16 mouse cellular contexts compared by ENCODE assay signal in the genomic region with DNA sequence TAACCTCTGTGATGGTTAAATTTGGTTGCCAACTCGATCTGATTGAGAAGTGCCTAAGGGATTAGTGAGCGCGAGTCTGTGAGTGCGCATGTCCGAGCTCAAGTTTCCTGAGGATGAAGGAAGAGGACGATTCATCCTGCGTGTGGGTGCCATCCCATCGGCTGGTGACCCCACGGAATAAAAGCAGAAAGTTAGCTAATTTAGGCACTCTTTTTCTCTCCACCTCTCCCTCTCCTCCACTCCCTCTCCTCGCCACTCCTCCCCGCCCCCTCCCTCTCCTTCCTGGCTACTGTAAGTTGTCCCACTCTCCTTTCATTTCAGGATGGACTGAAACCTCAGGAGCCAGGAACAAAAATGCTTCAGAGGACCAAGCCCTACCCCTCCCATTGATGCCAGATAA.
A peak's percentile ranks its signal among the peaks of the same experiment; 100 is the strongest.
DNase-seq lines count a peak whose midpoint lies in the region; ATAC-seq lines count a peak whose summit lies in the region.
"Had no signal": no experiment of that assay in that cellular context is flagged by ENCODE, and none has a peak within 500 bp of the region (broad histone marks: within the 10 kb centered on the region; RNA-seq: fewer than 3 reads in every experiment).

No protein-coding gene starts in this region.

- no peak for ATAC-seq in intestine, embryonic 14.5 days (replicated peaks; ENCODE audit: low FRiP score, low TSS enrichment, low read depth)
- no peak for ATAC-seq in intestine, embryonic 15.5 days
- ATAC-seq in midbrain, embryonic 11.5 days (ENCODE audit: low FRiP score): no peak
- no peak for ATAC-seq in embryonic facial prominence, embryonic 14.5 days (ENCODE audit: low read depth)
- ATAC-seq in erythroid progenitor cell, adult 5-6 weeks (replicated peaks; ENCODE audit: low FRiP score, poor library complexity, severe bottlenecking): no peak

- H3K4me1 ChIP-seq in intestine, embryonic 14.5 days (replicated peaks; ENCODE audit: control insufficient read depth, insufficient read depth, low read length): no peaks in the 10 kb centered on the region
- H3K4me1 ChIP-seq in intestine, embryonic 15.5 days (replicated peaks): no peaks in the 10 kb centered on the region
- H3K4me1 ChIP-seq in midbrain, embryonic 10.5 days: no peaks in the 10 kb centered on the region
- no peaks in the 10 kb centered on the region for H3K4me1 ChIP-seq in midbrain, embryonic 11.5 days (ENCODE audit: control insufficient read depth, insufficient read depth, low read length)
- H3K4me1 ChIP-seq in embryonic facial prominence, embryonic 14.5 days (ENCODE audit: control insufficient read depth, insufficient read depth, low read length): 0 out of 2 replicates have a peak, but pooled peaks cover 9% of the 10 kb centered on the region
- H3K4me1 ChIP-seq: limb, embryonic 15.5 days; midbrain, embryonic 12.5 days; neural tube, embryonic 13.5 days had no signal

- no peaks in the 10 kb centered on the region for H3K9me3 ChIP-seq in intestine, embryonic 14.5 days (ENCODE audit: control insufficient read depth, low read length)
- H3K9me3 ChIP-seq in intestine, embryonic 15.5 days: no peaks in the 10 kb centered on the region
- 0 out of 2 replicates have a peak, but pooled peaks cover 2% of the 10 kb centered on the region for H3K9me3 ChIP-seq in midbrain, embryonic 10.5 days (replicated peaks)
- H3K9me3 ChIP-seq in midbrain, embryonic 11.5 days (ENCODE audit: control insufficient read depth, low read length): no peaks in the 10 kb centered on the region
- H3K9me3 ChIP-seq in embryonic facial prominence, embryonic 14.5 days (ENCODE audit: control insufficient read depth, low read length): no peaks in the 10 kb centered on the region
- H3K9me3 ChIP-seq: limb, embryonic 15.5 days; midbrain, embryonic 12.5 days; neural tube, embryonic 13.5 days had no signal

- no peak for DNase-seq in intestine, embryonic 14.5 days (ENCODE audit: low spot score)
- DNase-seq in midbrain, embryonic 10.5 days (ENCODE audit: low spot score): peak; percentile 19
- no peak for DNase-seq in midbrain, embryonic 11.5 days (ENCODE audit: low spot score, missing footprints)
- peak; percentile 16 for DNase-seq in Muller cell, postnatal 12 days (ENCODE audit: inconsistent ontology term)
- DNase-seq in embryonic facial prominence, embryonic 14.5 days (ENCODE audit: low spot score): no peak
- DNase-seq: cerebellum, adult 9-10 months; embryo, embryonic 11 days; kidney, adult 18-20 months; lung, postnatal 14 days had no signal

- H3K27me3 ChIP-seq in intestine, embryonic 14.5 days (replicated peaks; ENCODE audit: control insufficient read depth, insufficient read depth, low read length): no peaks in the 10 kb centered on the region
- no peaks in the 10 kb centered on the region for H3K27me3 ChIP-seq in intestine, embryonic 15.5 days (replicated peaks)
- H3K27me3 ChIP-seq in midbrain, embryonic 10.5 days (ENCODE audit: low read depth, poor library complexity, severe bottlenecking): no peaks in the 10 kb centered on the region
- no peaks in the 10 kb centered on the region for H3K27me3 ChIP-seq in midbrain, embryonic 11.5 days (ENCODE audit: control insufficient read depth, insufficient read depth, low read length)
- no peaks in the 10 kb centered on the region for H3K27me3 ChIP-seq in embryonic facial prominence, embryonic 14.5 days (replicated peaks; ENCODE audit: control insufficient read depth, insufficient read depth, low read length)
- H3K27me3 ChIP-seq: CH12.LX; limb, embryonic 15.5 days; midbrain, embryonic 12.5 days; neural tube, embryonic 13.5 days had no signal

- H3K36me3 ChIP-seq in intestine, embryonic 14.5 days (ENCODE audit: control insufficient read depth, insufficient read depth, low read length): no peaks in the 10 kb centered on the region
- no peaks in the 10 kb centered on the region for H3K36me3 ChIP-seq in intestine, embryonic 15.5 days
- no peaks in the 10 kb centered on the region for H3K36me3 ChIP-seq in midbrain, embryonic 10.5 days
- no peaks in the 10 kb centered on the region for H3K36me3 ChIP-seq in midbrain, embryonic 11.5 days (ENCODE audit: control insufficient read depth, insufficient read depth, low read length)
- no peaks in the 10 kb centered on the region for H3K36me3 ChIP-seq in embryonic facial prominence, embryonic 14.5 days (ENCODE audit: control insufficient read depth, insufficient read depth, low read length)
- H3K36me3 ChIP-seq: limb, embryonic 15.5 days; midbrain, embryonic 12.5 days; neural tube, embryonic 13.5 days had no signal

- peak overlapping the region; percentile 37 for H3K4me2 ChIP-seq in intestine, embryonic 14.5 days (ENCODE audit: low read length)
- no peak overlapping the region for H3K4me2 ChIP-seq in intestine, embryonic 15.5 days (replicated peaks)
- H3K4me2 ChIP-seq in midbrain, embryonic 11.5 days: no peak overlapping the region
- H3K4me2 ChIP-seq in embryonic facial prominence, embryonic 14.5 days (ENCODE audit: low read depth, low read length): peak overlapping the region; percentile 53
- H3K4me2 ChIP-seq: limb, embryonic 15.5 days; midbrain, embryonic 12.5 days; neural tube, embryonic 13.5 days had no signal

- 31% methylated on average over 11 of the region's 11 CpGs for WGBS in intestine, embryonic 14.5 days
- WGBS in intestine, embryonic 15.5 days: no CpG with 5 or more reads among the region's 11 CpGs
- WGBS in midbrain, embryonic 10.5 days: no CpG with 5 or more reads among the region's 11 CpGs
- WGBS in midbrain, embryonic 11.5 days: no CpG with 5 or more reads among the region's 11 CpGs
- WGBS in embryonic facial prominence, embryonic 14.5 days: 7% methylated on average over 10 of the region's 11 CpGs

- peak overlapping the region; percentile 12 for H3K4me3 ChIP-seq in intestine, embryonic 14.5 days (ENCODE audit: low read depth, low read length)
- no peak overlapping the region for H3K4me3 ChIP-seq in intestine, embryonic 15.5 days (replicated peaks)
- H3K4me3 ChIP-seq in midbrain, embryonic 10.5 days: no peak overlapping the region
- no peak overlapping the region for H3K4me3 ChIP-seq in midbrain, embryonic 11.5 days (ENCODE audit: low read depth, low read length)
- H3K4me3 ChIP-seq in embryonic facial prominence, embryonic 14.5 days (ENCODE audit: low read depth, low read length): peak overlapping the region; percentile 28
- H3K4me3 ChIP-seq: left cerebral cortex, adult 2 months; limb, embryonic 15.5 days; midbrain, embryonic 12.5 days; neural tube, embryonic 13.5 days had no signal

- no peak overlapping the region for H3K9ac ChIP-seq in intestine, embryonic 14.5 days (ENCODE audit: low read length)
- H3K9ac ChIP-seq in intestine, embryonic 15.5 days: no peak overlapping the region
- H3K9ac ChIP-seq in midbrain, embryonic 11.5 days (ENCODE audit: low read length): no peak overlapping the region
- peak overlapping the region; percentile 48; the same call in 1 of the 2 replicates for H3K9ac ChIP-seq in embryonic facial prominence, embryonic 14.5 days (ENCODE audit: low read depth, low read length)
- H3K9ac ChIP-seq: limb, embryonic 15.5 days; midbrain, embryonic 12.5 days; neural tube, embryonic 13.5 days had no signal

- H3K27ac ChIP-seq in intestine, embryonic 14.5 days (ENCODE audit: low read depth): no peak overlapping the region
- no peak overlapping the region for H3K27ac ChIP-seq in intestine, embryonic 15.5 days
- H3K27ac ChIP-seq in midbrain, embryonic 10.5 days (replicated peaks): no peak overlapping the region
- no peak overlapping the region for H3K27ac ChIP-seq in midbrain, embryonic 11.5 days (ENCODE audit: low read depth, low read length)
- H3K27ac ChIP-seq in embryonic facial prominence, embryonic 14.5 days (replicated peaks; ENCODE audit: low read depth, low read length): no peak overlapping the region
- H3K27ac ChIP-seq: left cerebral cortex, adult 2 months; limb, embryonic 15.5 days; midbrain, embryonic 12.5 days; neural tube, embryonic 13.5 days had no signal

Comparison
In these comparisons a context has a peak if more than half of its experiments do, and no peak if none do; other contexts are left out.
1. DNase-seq: peak in midbrain, embryonic 10.5 days (single experiment) and Muller cell, postnatal 12 days (single experiment); none in intestine, embryonic 14.5 days (single experiment), midbrain, embryonic 11.5 days (single experiment) and embryonic facial prominence, embryonic 14.5 days (single experiment).
2. H3K4me2 ChIP-seq: peak in intestine, embryonic 14.5 days (single experiment) and embryonic facial prominence, embryonic 14.5 days (single experiment); none in intestine, embryonic 15.5 days (single experiment) and midbrain, embryonic 11.5 days (single experiment).
3. H3K4me3 ChIP-seq: peak in intestine, embryonic 14.5 days (single experiment) and embryonic facial prominence, embryonic 14.5 days (single experiment); none in intestine, embryonic 15.5 days (single experiment), midbrain, embryonic 10.5 days (single experiment) and midbrain, embryonic 11.5 days (single experiment).